Mouse (Mus musculus) G1E (cell line): ENCODE results near the gene Col6a3. TPM values are rescaled to one million over a fixed set of nuclear protein-coding genes. Genes with fewer than 3 reads are reported as not detected.

Experiments
- ATAC-seq: 2 replicates; pipeline ENCODE4 v1.8.0; 2016; ENCODE audit warnings: mild to moderate bottlenecking; ENCODE audit not compliant: insufficient number of reproducible peaks, poor library complexity, low FRiP score, severe bottlenecking; ENCODE audit errors: extremely low read depth
- DNase-seq: peaks from one replicate; pipeline ENCODE4 v3.0.0; 2012; ENCODE audit warnings: low spot score
- H3K27me3 ChIP-seq: 2 replicates; pipeline ENCODE4 v1.6.1; 2012; ENCODE audit warnings: mild to moderate bottlenecking, low read length, inconsistent platforms; ENCODE audit not compliant: insufficient read depth
- H3K36me3 ChIP-seq: replicated peaks from 2 replicates; pipeline ENCODE3; 2012; ENCODE audit warnings: mild to moderate bottlenecking, inconsistent platforms
- H3K4me1 ChIP-seq: 2 replicates; pipeline ENCODE4 v1.6.1; 2012; ENCODE audit warnings: low read depth, low read length, inconsistent platforms, mixed read lengths; ENCODE audit not compliant: insufficient read depth
- H3K4me3 ChIP-seq: 2 replicates; pipeline ENCODE4 v1.5.1; 2012; ENCODE audit warnings: low read depth, mild to moderate bottlenecking, inconsistent platforms, low read length, moderate library complexity, mixed read lengths
- H3K9me3 ChIP-seq: replicated peaks from 2 replicates; pipeline ENCODE4 v1.6.1; 2012; ENCODE audit warnings: inconsistent platforms
- CTCF ChIP-seq: IDR thresholded peaks from 2 replicates; pipeline ENCODE4 v1.5.1; 2012; ENCODE audit warnings: low read depth, low read length, inconsistent platforms, mixed read lengths
- GATA1 ChIP-seq: IDR thresholded peaks from 2 replicates; pipeline ENCODE4 v1.6.1; 2012; ENCODE audit warnings: borderline replicate concordance, low read length, inconsistent platforms, mixed read lengths
- GATA2 ChIP-seq: IDR thresholded peaks from 2 replicates; pipeline ENCODE4 v1.6.1; 2012; ENCODE audit warnings: low read depth, low read length, inconsistent platforms, borderline replicate concordance
- POLR2AphosphoS5 ChIP-seq: IDR thresholded peaks from 2 replicates; pipeline ENCODE4 v1.6.1; 2012; ENCODE audit warnings: low read depth, low read length, inconsistent platforms; ENCODE audit not compliant: insufficient replicate concordance
- TAL1 ChIP-seq: conservative IDR thresholded peaks from 2 replicates; pipeline ENCODE4 v1.6.1; 2012; ENCODE audit warnings: low read depth, low read length, inconsistent platforms, mixed read lengths
- polyA plus RNA-seq: library from polyadenylated mRNA; stranded (reverse); fragments of >175 nt; gene quantifications from 2 replicates; pipeline ENCODE4 v1.2.3, GENCODE M21; 2012
- total RNA-seq, 2 experiments: library from RNA; stranded (forward) in 1 of 2; stranded (reverse) in 1 of 2; fragments of 200-1000 nt in 1 of 2; fragments of >200 nt in 1 of 2; fragmentation: Nextera tagmentation in 1 of 2; gene quantifications; 2 replicates each; pipeline ENCODE4 v1.2.3; 2014 to 2017

Gene Col6a3
- not detected in 2 replicates for total RNA-seq (2014; fragmentation: Nextera tagmentation)
- 0.06 and 0.22 TPM in 2 replicates for total RNA-seq (2017)
- not detected in 2 replicates for polyA plus RNA-seq

GRCm38 (mm10) chr1:90843836-90844235 lies at the start of gene Col6a3:
TSS of gene Col6a3 (minus strand) at chr1:90843971.
- H3K4me3 ChIP-seq, result no peak within 1 kb of the TSS
- no peaks in the 10 kb centered on the region for H3K4me1 ChIP-seq
- peaks cover 89% of the 10 kb centered on the region for H3K9me3 ChIP-seq
- DNase-seq (no peak), ATAC-seq (no peak)
- no peaks in the 10 kb centered on the region for H3K36me3 ChIP-seq
- TF ChIP-seq POLR2AphosphoS5 (no peak), GATA2 (no peak), GATA1 (no peak), TAL1 (no peak), CTCF (no peak)
- H3K27me3 ChIP-seq, result no peaks in the 10 kb centered on the region

- ATAC-seq (no peak), DNase-seq (no peak)
- peaks cover 46% of the 10 kb centered on the region for H3K9me3 ChIP-seq
- H3K36me3 ChIP-seq, result no peaks in the 10 kb centered on the region
- no peaks in the 10 kb centered on the region for H3K27me3 ChIP-seq
- TF ChIP-seq CTCF, result no peak
- no peak for TF ChIP-seq GATA1
- TF ChIP-seq TAL1, result no peak
- no peak for TF ChIP-seq GATA2
- TF ChIP-seq POLR2AphosphoS5, result no peak
- H3K4me1 ChIP-seq, result no peaks in the 10 kb centered on the region
- H3K4me3 ChIP-seq, result no peak overlapping the region
These were observed 42.1 kb upstream of the Col6a3 start for GRCm38 (mm10) chr1:90885771-90886460.

GRCm38 (mm10) chr1:90876486-90877270 lies 32.9 kb upstream of the Col6a3 start:
- Histone ChIP-seq H3K4me3 (no peak overlapping the region), H3K27me3 (no peaks in the 10 kb centered on the region), H3K36me3 (no peaks in the 10 kb centered on the region), H3K9me3 (peaks cover 57% of the 10 kb centered on the region), H3K4me1 (no peaks in the 10 kb centered on the region)
- DNase-seq (no peak), ATAC-seq (no peak; the same call in 1 of the 2 replicates)
- TF ChIP-seq TAL1, result no peak
- TF ChIP-seq CTCF, result no peak
- no peak for TF ChIP-seq GATA2
- TF ChIP-seq POLR2AphosphoS5, result no peak
- TF ChIP-seq GATA1, result no peak

GRCm38 (mm10) chr1:90875961-90876360 lies 32.2 kb upstream of the Col6a3 start:
- ATAC-seq (no peak), DNase-seq (no peak)
- Histone ChIP-seq H3K9me3 (peaks cover 61% of the 10 kb centered on the region), H3K4me1 (no peaks in the 10 kb centered on the region), H3K27me3 (no peaks in the 10 kb centered on the region), H3K36me3 (no peaks in the 10 kb centered on the region), H3K4me3 (no peak overlapping the region)
- TF ChIP-seq GATA2 (no peak), GATA1 (no peak), CTCF (no peak), TAL1 (no peak), POLR2AphosphoS5 (no peak)

GRCm38 (mm10) chr1:90875371-90875770 lies 31.6 kb upstream of the Col6a3 start:
- H3K36me3 ChIP-seq, result no peaks in the 10 kb centered on the region
- ATAC-seq, result no peak
- no peak for DNase-seq
- no peak overlapping the region for H3K4me3 ChIP-seq
- H3K9me3 ChIP-seq, result peaks cover 63% of the 10 kb centered on the region
- no peak for TF ChIP-seq TAL1
- no peak for TF ChIP-seq CTCF
- no peak for TF ChIP-seq GATA1
- TF ChIP-seq POLR2AphosphoS5, result no peak
- TF ChIP-seq GATA2, result no peak
- H3K4me1 ChIP-seq, result no peaks in the 10 kb centered on the region
- no peaks in the 10 kb centered on the region for H3K27me3 ChIP-seq

GRCm38 (mm10) chr1:90870581-90870980 lies 26.8 kb upstream of the Col6a3 start:
- no peak for DNase-seq
- ATAC-seq, result no peak
- no peak for TF ChIP-seq GATA1
- no peak for TF ChIP-seq GATA2
- no peak for TF ChIP-seq CTCF
- no peak for TF ChIP-seq TAL1
- no peak for TF ChIP-seq POLR2AphosphoS5

More at GRCm38 (mm10) chr1:90870581-90870980, 26.8 kb upstream of the Col6a3 start:
- Histone ChIP-seq H3K4me1 (no peaks in the 10 kb centered on the region), H3K4me3 (no peak overlapping the region), H3K36me3 (no peaks in the 10 kb centered on the region), H3K9me3 (peaks cover 70% of the 10 kb centered on the region), H3K27me3 (no peaks in the 10 kb centered on the region)
